14 mouse cellular contexts compared by ENCODE assay signal in genomic region chr6:50980311-50980710, GRCm38 (mm10).
A peak's percentile ranks its signal among the peaks of the same experiment; 100 is the strongest.
DNase-seq lines count a peak whose midpoint lies in the region; ATAC-seq and TF ChIP-seq lines count a peak whose summit lies in the region.
"Had no signal": no experiment of that assay in that cellular context is flagged by ENCODE, and none has a peak within 500 bp of the region (broad histone marks: within the 10 kb centered on the region; RNA-seq: fewer than 3 reads in every experiment).

No protein-coding gene starts in this region.

- TF ChIP-seq POLR2A in cerebellum, adult 2 months (IDR thresholded peaks at IDR 0.05; ENCODE audit: borderline replicate concordance, insufficient read depth, low read length), result no peak

- H3K27ac ChIP-seq in kidney, embryonic 15.5 days, result peak overlapping the region; percentile 80
- H3K27ac ChIP-seq in intestine, embryonic 15.5 days, result peak overlapping the region; percentile 81
- H3K27ac ChIP-seq in stomach, embryonic 15.5 days, result peak overlapping the region; percentile 82
- H3K27ac ChIP-seq in cerebellum, adult 2 months (ENCODE audit: insufficient read depth, low read length), result no peak overlapping the region
- H3K27ac ChIP-seq: liver, embryonic 13.5 days; macrophage had no signal

- POLR2A ChIA-PET in Patski (lab: Charles Lee), result no interaction called here

- no peak for TF ChIP-seq CTCF in Patski (IDR thresholded peaks at IDR 0.05)
- no peak for TF ChIP-seq CTCF in cerebellum, adult 2 months (IDR thresholded peaks at IDR 0.05; ENCODE audit: borderline replicate concordance, insufficient read depth, low read depth, low read length)

- in situ Hi-C loops in Patski (cut with MboI; ENCODE audit: low pct_unique_long_range_greater_than_20kb), result loop anchor here (25.0 kb wide), 1 partner anchor 1257 kb away; the partner anchor contains the start of genes Hoxa10, Hoxa11 and Hoxa9

- H3K9me3 ChIP-seq in kidney, embryonic 15.5 days (replicated peaks), result no peaks in the 10 kb centered on the region
- no peaks in the 10 kb centered on the region for H3K9me3 ChIP-seq in intestine, embryonic 15.5 days
- no peaks in the 10 kb centered on the region for H3K9me3 ChIP-seq in stomach, embryonic 15.5 days
- H3K9me3 ChIP-seq: liver, embryonic 13.5 days had no signal

- no peak overlapping the region for H3K9ac ChIP-seq in kidney, embryonic 15.5 days
- H3K9ac ChIP-seq in intestine, embryonic 15.5 days, result no peak overlapping the region
- no peak overlapping the region for H3K9ac ChIP-seq in stomach, embryonic 15.5 days
- H3K9ac ChIP-seq: liver, embryonic 13.5 days had no signal

- H3K36me3 ChIP-seq in kidney, embryonic 15.5 days, result no peaks in the 10 kb centered on the region
- no peaks in the 10 kb centered on the region for H3K36me3 ChIP-seq in intestine, embryonic 15.5 days
- no peaks in the 10 kb centered on the region for H3K36me3 ChIP-seq in stomach, embryonic 15.5 days
- H3K36me3 ChIP-seq: liver, embryonic 13.5 days had no signal

- no peak for ATAC-seq in kidney, embryonic 15.5 days (replicated peaks; ENCODE audit: low FRiP score)
- peak; percentile 53 for ATAC-seq in Patski
- no peak for ATAC-seq in intestine, embryonic 15.5 days
- no peak for ATAC-seq in stomach, embryonic 15.5 days (ENCODE audit: insufficient read depth, low FRiP score, low read depth)

- CTCF ChIA-PET in Patski (lab: Charles Lee), result no interaction called here

- H3K27me3 ChIP-seq in kidney, embryonic 15.5 days, result no peaks in the 10 kb centered on the region
- H3K27me3 ChIP-seq in Patski, result no peaks in the 10 kb centered on the region
- H3K27me3 ChIP-seq in intestine, embryonic 15.5 days (replicated peaks), result no peaks in the 10 kb centered on the region
- H3K27me3 ChIP-seq in stomach, embryonic 15.5 days (replicated peaks), result no peaks in the 10 kb centered on the region
- H3K27me3 ChIP-seq in cerebellum, adult 2 months (ENCODE audit: control insufficient read depth, insufficient read depth, low read length), result no peaks in the 10 kb centered on the region; the same call in 1 of the 2 replicates
- H3K27me3 ChIP-seq: liver, embryonic 13.5 days had no signal

- DNase-seq in kidney, adult 8-10 months, result no peak
- DNase-seq in Patski (ENCODE audit: low read depth, low spot score), result peak; percentile 73
- no peak for DNase-seq in ovary, adult 18-20 months (ENCODE audit: low spot score)
- DNase-seq in cerebellum, adult 2 months, result no peak
- DNase-seq: cerebellum, adult 9-11 months; heart, adult 18-20 months; kidney, postnatal 4 days; liver, embryonic 13.5 days; right cerebral cortex, postnatal 4 days; thymus, postnatal 14 days had no signal

- H3K4me2 ChIP-seq in kidney, embryonic 15.5 days, result no peak overlapping the region
- H3K4me2 ChIP-seq in intestine, embryonic 15.5 days (replicated peaks), result no peak overlapping the region
- no peak overlapping the region for H3K4me2 ChIP-seq in stomach, embryonic 15.5 days
- H3K4me2 ChIP-seq: liver, embryonic 13.5 days had no signal

- H3K4me1 ChIP-seq in kidney, embryonic 15.5 days, result peaks cover 86% of the 10 kb centered on the region
- peaks cover 63% of the 10 kb centered on the region for H3K4me1 ChIP-seq in intestine, embryonic 15.5 days (replicated peaks)
- H3K4me1 ChIP-seq in stomach, embryonic 15.5 days, result peaks cover 32% of the 10 kb centered on the region
- H3K4me1 ChIP-seq in cerebellum, adult 2 months (ENCODE audit: control insufficient read depth, insufficient read depth, low read length), result no peaks in the 10 kb centered on the region
- H3K4me1 ChIP-seq: liver, embryonic 13.5 days had no signal

- 45% methylated on average over 4 of the region's 4 CpGs for WGBS in kidney, embryonic 15.5 days
- WGBS in intestine, embryonic 15.5 days, result 69% methylated on average over 4 of the region's 4 CpGs
- 68% methylated on average over 4 of the region's 4 CpGs for WGBS in stomach, embryonic 15.5 days
- WGBS in cerebellum, adult 2 months, result 82% methylated on average over 4 of the region's 4 CpGs

- no peak overlapping the region for H3K4me3 ChIP-seq in kidney, embryonic 15.5 days (replicated peaks)
- no peak overlapping the region for H3K4me3 ChIP-seq in intestine, embryonic 15.5 days (replicated peaks)
- no peak overlapping the region for H3K4me3 ChIP-seq in stomach, embryonic 15.5 days (replicated peaks)
- no peak overlapping the region for H3K4me3 ChIP-seq in cerebellum, adult 2 months (replicated peaks; ENCODE audit: insufficient read depth, low read depth, low read length)
- H3K4me3 ChIP-seq: liver, embryonic 13.5 days had no signal
